Mouse (Mus musculus) cortical plate, adult 2 months (tissue): ENCODE results near the gene Camk1d.

ENCODE experiments used
- CTCF ChIP-seq: fragments of 200-500 bp; IDR thresholded peaks from 2 replicates; pipeline ENCODE4 v1.5.1; 2011; ENCODE audit warnings: mild to moderate bottlenecking, control low read depth, low read length; ENCODE audit not compliant: insufficient read depth; ENCODE audit errors: extremely low read depth
- POLR2A ChIP-seq: fragments of 200-500 bp; IDR thresholded peaks from 2 replicates; pipeline ENCODE4 v1.6.1; 2011; ENCODE audit warnings: mild to moderate bottlenecking, low read length, control low read depth; ENCODE audit not compliant: insufficient read depth; ENCODE audit errors: extremely low read depth

DNA sequence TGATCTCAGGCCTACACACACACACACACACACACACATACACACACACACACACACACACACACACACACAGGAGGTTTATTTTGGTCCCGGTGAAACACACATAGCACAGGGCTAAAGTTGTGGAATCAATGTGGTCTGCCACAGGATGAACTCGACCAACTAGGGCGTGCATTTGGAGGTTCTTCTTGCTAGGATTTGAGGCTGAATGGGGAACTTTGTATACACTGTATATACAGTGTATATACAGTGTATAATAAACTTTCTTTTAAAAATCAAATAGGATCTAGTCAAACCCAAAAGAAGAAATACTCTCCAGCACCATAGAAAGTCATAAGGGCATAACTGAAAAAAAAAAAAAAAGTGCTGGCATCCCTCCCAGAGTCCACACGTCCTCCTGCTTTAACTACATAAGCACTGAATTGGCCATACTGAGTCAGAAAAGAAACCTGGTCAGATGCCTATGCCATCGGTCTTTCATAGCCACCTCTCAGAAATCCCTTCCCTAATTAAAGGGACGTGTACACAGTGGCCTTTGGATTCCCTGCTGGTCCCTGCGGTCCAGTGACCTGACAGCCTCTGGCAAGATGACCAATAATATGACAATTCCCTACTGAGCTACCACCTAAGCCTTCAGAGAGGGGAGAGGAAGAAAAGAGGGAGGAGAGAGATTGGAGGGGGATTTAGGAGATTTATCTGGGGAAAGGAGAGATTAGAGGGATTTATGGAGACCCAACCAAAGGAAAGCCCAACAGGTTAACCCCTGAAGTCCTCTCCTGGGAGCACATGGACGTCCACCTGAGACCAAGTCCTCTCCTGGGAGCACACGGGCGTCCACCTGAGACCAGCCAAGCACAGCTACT lies 6.2 kb downstream of the Camk1d start:
- no peak for TF ChIP-seq CTCF
- no peak for TF ChIP-seq POLR2A
